Mouse (Mus musculus): Measurements from ENCODE around the gene Snx10.

Snx10 gene

GRCm38 (mm10) chr6:51529457-51529856, 5.8 kb downstream of the Snx10 start:
- CTCF ChIA-PET, result no interaction called here

GRCm38 (mm10) chr6:51533467-51534200, 9.9 kb downstream of the Snx10 start:
- CTCF ChIA-PET, result no interaction called here

GRCm38 (mm10) chr6:51535571-51535970, 11.9 kb downstream of the Snx10 start:
- CTCF ChIA-PET, result no interaction called here

- CTCF ChIA-PET, result no interaction called here
These were observed 16.8 kb downstream of the Snx10 start for GRCm38 (mm10) chr6:51540525-51540924.

- CTCF ChIA-PET, result no interaction called here
These were observed 17.7 kb downstream of the Snx10 start for GRCm38 (mm10) chr6:51541422-51541821.

GRCm38 (mm10) chr6:51542147-51542546, 18.4 kb downstream of the Snx10 start:
- CTCF ChIA-PET, result no interaction called here

GRCm38 (mm10) chr6:51543639-51544117, 20.0 kb downstream of the Snx10 start:
- CTCF ChIA-PET, result no interaction called here

GRCm38 (mm10) chr6:51544118-51544681, 20.5 kb downstream of the Snx10 start:
- CTCF ChIA-PET, result no interaction called here

- CTCF ChIA-PET, result no interaction called here
These were observed 21.6 kb downstream of the Snx10 start for GRCm38 (mm10) chr6:51545219-51545859.

- CTCF ChIA-PET, result no interaction called here
These were observed 22.4 kb downstream of the Snx10 start for GRCm38 (mm10) chr6:51546085-51546484.

- CTCF ChIA-PET, result no interaction called here
These were observed 25.1 kb downstream of the Snx10 start for GRCm38 (mm10) chr6:51548757-51549156.

GRCm38 (mm10) chr6:51551267-51551802, 27.6 kb downstream of the Snx10 start:
- CTCF ChIA-PET, result interaction anchor here (0.8 kb wide), 1 partner anchor 110 kb away, joined by 9 read pairs; no protein-coding TSS in a partner anchor

GRCm38 (mm10) chr6:51556562-51556961, 32.9 kb downstream of the Snx10 start:
- CTCF ChIA-PET, result interaction anchor here (0.7 kb wide), 1 partner anchor 70 kb away, joined by 3 read pairs; no protein-coding TSS in a partner anchor

GRCm38 (mm10) chr6:51558311-51558710, 34.6 kb downstream of the Snx10 start:
- CTCF ChIA-PET, result no interaction called here

- CTCF ChIA-PET, result no interaction called here
These were observed 43.3 kb downstream of the Snx10 start for GRCm38 (mm10) chr6:51566771-51567680.

GRCm38 (mm10) chr6:51569086-51569485, 45.4 kb downstream of the Snx10 start:
- CTCF ChIA-PET, result interaction anchor here (1.8 kb wide), 1 partner anchor 9 kb away, joined by 3 read pairs; no protein-coding TSS in a partner anchor

GRCm38 (mm10) chr6:51573136-51573535, 49.4 kb downstream of the Snx10 start:
- CTCF ChIA-PET, result no interaction called here

- CTCF ChIA-PET, result no interaction called here
These were observed 50.4 kb downstream of the Snx10 start for GRCm38 (mm10) chr6:51574132-51574531.

GRCm38 (mm10) chr6:51578415-51578814, 54.7 kb downstream of the Snx10 start:
- CTCF ChIA-PET, result interaction anchor here (1.1 kb wide), 2 partner anchors 9 to 70 kb away, joined by 3 to 4 read pairs; no protein-coding TSS in a partner anchor

GRCm38 (mm10) chr6:51580040-51580680, 56.5 kb downstream of the Snx10 start:
- CTCF ChIA-PET, result interaction anchor here (0.6 to 1.3 kb wide), 4 partner anchors 69 to 868 kb away, joined by 3 to 4 read pairs (median 3); no protein-coding TSS in a partner anchor

GRCm38 (mm10) chr6:51581418-51581817, 57.7 kb downstream of the Snx10 start:
- CTCF ChIA-PET, result interaction anchor here (0.6 kb wide), 2 partner anchors 374 to 1152 kb away, joined by 6 to 9 read pairs; no protein-coding TSS in a partner anchor

All from spleen, embryonic (tissue).